Mouse (Mus musculus) lung, adult 18-20 months (tissue): ENCODE data around the gene Dnajc13.
A peak's percentile ranks its signal among the peaks of the same experiment; 100 is the strongest.

Experiments
- DNase-seq, 2 experiments: peaks; one replicate each; pipeline ENCODE4 v3.0.0; 2022; ENCODE audit warnings: mixed read lengths in 2 of 2

Gene Dnajc13

GRCm38 (mm10) chr9:104254408-104255180 is 8.1 kb downstream of the Dnajc13 start:
- DNase-seq = no peak

GRCm38 (mm10) chr9:104252637-104253036 is 10.1 kb downstream of the Dnajc13 start:
- no peak for DNase-seq

- no peak for DNase-seq
Observed at GRCm38 (mm10) chr9:104251687-104252086, 11.0 kb downstream of the Dnajc13 start.

- no peak for DNase-seq
Observed at GRCm38 (mm10) chr9:104251111-104251510, 11.6 kb downstream of the Dnajc13 start.

GRCm38 (mm10) chr9:104247307-104247987 is 15.3 kb downstream of the Dnajc13 start:
- DNase-seq = no peak

GRCm38 (mm10) chr9:104243799-104244466 is 18.8 kb downstream of the Dnajc13 start:
- no peak for DNase-seq

- no peak for DNase-seq
Observed at GRCm38 (mm10) chr9:104240146-104240545, 22.6 kb downstream of the Dnajc13 start.

- DNase-seq = no peak
Observed at GRCm38 (mm10) chr9:104239076-104239475, 23.7 kb downstream of the Dnajc13 start.

GRCm38 (mm10) chr9:104236256-104236930 is 26.3 kb downstream of the Dnajc13 start:
- DNase-seq = no peak

- no peak for DNase-seq
Observed at GRCm38 (mm10) chr9:104235751-104236150, 27.0 kb downstream of the Dnajc13 start.

- DNase-seq = no peak
Observed at GRCm38 (mm10) chr9:104233815-104234214, 28.9 kb downstream of the Dnajc13 start.

- no peak for DNase-seq
Observed at GRCm38 (mm10) chr9:104233060-104233459, 29.7 kb downstream of the Dnajc13 start.

- peak in 1 of 2 experiments; percentile 9 for DNase-seq
Observed at GRCm38 (mm10) chr9:104232004-104232403, 30.7 kb downstream of the Dnajc13 start.

GRCm38 (mm10) chr9:104211402-104211801 is 51.3 kb downstream of the Dnajc13 start:
- peak in 1 of 2 experiments; percentile 7 for DNase-seq

- peak; percentile 17 to 19 for DNase-seq
Observed at GRCm38 (mm10) chr9:104203851-104204250, 58.9 kb downstream of the Dnajc13 start.

- DNase-seq = no peak
Observed at GRCm38 (mm10) chr9:104194528-104194927, 68.2 kb downstream of the Dnajc13 start.

- no peak for DNase-seq
Observed at GRCm38 (mm10) chr9:104193900-104194299, 68.8 kb downstream of the Dnajc13 start.

GRCm38 (mm10) chr9:104193327-104193726 is 69.4 kb downstream of the Dnajc13 start:
- DNase-seq = no peak

GRCm38 (mm10) chr9:104192513-104192912 is 70.2 kb downstream of the Dnajc13 start:
- no peak for DNase-seq

GRCm38 (mm10) chr9:104189657-104190056 is 73.1 kb downstream of the Dnajc13 start:
- DNase-seq = no peak

- DNase-seq = no peak
Observed at GRCm38 (mm10) chr9:104188704-104189103, 74.0 kb downstream of the Dnajc13 start.

GRCm38 (mm10) chr9:104187028-104187427 is 75.7 kb downstream of the Dnajc13 start:
- DNase-seq = no peak

- no peak for DNase-seq
Observed at GRCm38 (mm10) chr9:104183181-104183580, 79.5 kb downstream of the Dnajc13 start.
